Mouse (Mus musculus) liver, postnatal 0 days (tissue): Measurements from ENCODE around the gene 3110082J24Rik. TPM values are rescaled to one million over a fixed set of nuclear protein-coding genes. Genes with fewer than 3 reads are reported as not detected.

ENCODE experiments used
- ATAC-seq: fragments of 200-750 bp; cut with Nextera tagmentation; 2 replicates; pipeline ENCODE4 v1.8.0; 2017; ENCODE audit warnings: mild to moderate bottlenecking, moderate library complexity
- DNase-seq: peaks from one replicate; pipeline ENCODE4 v3.0.0-alpha.2; 2016
- H3K27ac ChIP-seq: fragments of 300-500 bp; sonication (generic); 2 replicates; pipeline ENCODE4 v1.5.1; 2014; ENCODE audit warnings: antibody characterized with exemption, moderate library complexity, mild to moderate bottlenecking, low read depth
- H3K27me3 ChIP-seq: fragments of 300-500 bp; sonication (generic); 2 replicates; pipeline ENCODE4 v1.6.1; 2014; ENCODE audit warnings: low read length, control low read depth, mixed read lengths; ENCODE audit not compliant: insufficient read depth
- H3K36me3 ChIP-seq: fragments of 300-500 bp; sonication (generic); replicated peaks from 2 replicates; pipeline ENCODE4 v1.6.1; 2014; ENCODE audit warnings: mild to moderate bottlenecking, control low read depth, low read length, moderate library complexity, mixed read lengths; ENCODE audit not compliant: insufficient read depth
- H3K4me1 ChIP-seq: fragments of 300-500 bp; sonication (generic); 2 replicates; pipeline ENCODE4 v1.6.1; 2014; ENCODE audit warnings: antibody characterized with exemption, mild to moderate bottlenecking, control low read depth; ENCODE audit not compliant: insufficient read depth
- H3K4me2 ChIP-seq: fragments of 300-500 bp; sonication (generic); 2 replicates; pipeline ENCODE4 v1.6.1; 2014; ENCODE audit warnings: low read depth, mild to moderate bottlenecking, low read length, moderate library complexity, mixed read lengths
- H3K4me3 ChIP-seq: fragments of 300-500 bp; sonication (generic); 2 replicates; pipeline ENCODE4 v1.5.1; 2014; ENCODE audit warnings: low read depth, low read length
- H3K9ac ChIP-seq: fragments of 300-500 bp; sonication (generic); replicated peaks from 2 replicates; pipeline ENCODE4 v1.6.1; 2014; ENCODE audit warnings: mild to moderate bottlenecking, moderate library complexity
- H3K9me3 ChIP-seq: fragments of 300-500 bp; sonication (generic); 2 replicates; pipeline ENCODE4 v1.6.1; 2016; ENCODE audit warnings: mild to moderate bottlenecking, control low read depth, low read length, mixed read lengths
- CTCF ChIP-seq: sonication (generic); IDR thresholded peaks from 2 replicates; pipeline ENCODE4 v1.5.1; 2016; ENCODE audit warnings: antibody characterized with exemption, low read depth
- EP300 ChIP-seq: IDR thresholded peaks from 2 replicates; pipeline ENCODE4 v1.6.1; 2016; ENCODE audit warnings: antibody characterized with exemption, low read depth, mild to moderate bottlenecking
- WGBS: fragments of 180-500 bp; shearing (Covaris S2); extraction: QIAGEN DNeasy Blood & Tissue Kit; methylation state at CpG from one replicate; pipeline ENCODE4 v1.1.7; 2014; ENCODE audit not compliant: insufficient replicate concordance; 5-methylcytosine and 5-hydroxymethylcytosine counted together
- polyA plus RNA-seq: library from polyadenylated mRNA; unstranded; fragments of >200 nt; fragmentation: Nextera tagmentation; extraction: Ambion mirVana; gene quantifications from 2 replicates; pipeline ENCODE4 v1.2.1, GENCODE M21; 2015

Gene 3110082J24Rik
- polyA plus RNA-seq, 1 experiment from 2014 or later: not detected

- Histone ChIP-seq H3K9me3 (no peaks in the 10 kb centered on the region), H3K4me1 (no peaks in the 10 kb centered on the region), H3K27me3 (no peaks in the 10 kb centered on the region), H3K9ac (no peak overlapping the region), H3K4me2 (no peak overlapping the region), H3K4me3 (no peak overlapping the region), H3K27ac (no peak overlapping the region), H3K36me3 (peaks cover 80% of the 10 kb centered on the region)
- WGBS: 75% methylated on average over 2 of the region's 2 CpGs
- DNase-seq: no peak
- no peak for ATAC-seq
- no peak for TF ChIP-seq CTCF
- no peak for TF ChIP-seq EP300
These were observed 26.3 kb upstream of the 3110082J24Rik start for GRCm38 (mm10) chr5:30132173-30132572.

- ATAC-seq (no peak), DNase-seq (no peak)
- Histone ChIP-seq H3K27me3 (no peaks in the 10 kb centered on the region), H3K27ac (no peak overlapping the region), H3K9me3 (no peaks in the 10 kb centered on the region), H3K4me1 (no peaks in the 10 kb centered on the region), H3K4me2 (no peak overlapping the region), H3K36me3 (peaks cover 84% of the 10 kb centered on the region), H3K9ac (no peak overlapping the region), H3K4me3 (no peak overlapping the region)
- TF ChIP-seq EP300 (no peak), CTCF (no peak)
- WGBS: 82% methylated on average over 4 of the region's 4 CpGs
These were observed 25.4 kb upstream of the 3110082J24Rik start for GRCm38 (mm10) chr5:30131246-30131645.

DNA sequence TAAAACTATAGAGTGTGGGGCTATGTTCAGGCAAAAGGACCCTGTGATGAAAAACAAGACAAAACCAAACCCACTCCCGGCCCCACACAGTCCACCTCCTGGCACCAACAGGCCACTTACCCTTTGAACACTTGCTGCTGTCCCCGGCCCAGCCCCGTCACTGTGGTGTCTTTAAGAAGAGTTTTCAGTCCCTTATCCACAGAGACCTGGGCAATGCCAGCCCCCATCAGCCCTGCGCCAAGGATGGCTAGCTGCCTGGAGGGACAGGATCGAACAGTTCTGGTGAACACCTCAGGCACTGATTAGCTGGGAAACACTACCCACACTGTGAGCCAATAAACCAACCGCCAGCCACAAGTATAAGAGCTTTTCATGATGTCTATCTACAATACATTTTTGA is 22.8 kb upstream of the 3110082J24Rik start:
- no peaks in the 10 kb centered on the region for H3K9me3 ChIP-seq
- peaks cover 86% of the 10 kb centered on the region for H3K36me3 ChIP-seq
- no peak for TF ChIP-seq EP300
- TF ChIP-seq CTCF: no peak
- no peak overlapping the region for H3K9ac ChIP-seq
- DNase-seq (no peak), ATAC-seq (no peak)
- no peak overlapping the region for H3K4me2 ChIP-seq
- 91% methylated on average over 6 of the region's 6 CpGs for WGBS
- no peak overlapping the region for H3K27ac ChIP-seq
- H3K4me1 ChIP-seq: no peaks in the 10 kb centered on the region
- no peaks in the 10 kb centered on the region for H3K27me3 ChIP-seq
- no peak overlapping the region for H3K4me3 ChIP-seq

- no peaks in the 10 kb centered on the region for H3K4me1 ChIP-seq
- H3K27ac ChIP-seq: no peak overlapping the region
- no peak overlapping the region for H3K9ac ChIP-seq
- 87% methylated on average over 13 of the region's 13 CpGs for WGBS
- H3K27me3 ChIP-seq: no peaks in the 10 kb centered on the region
- peaks cover 87% of the 10 kb centered on the region for H3K36me3 ChIP-seq
- H3K9me3 ChIP-seq: no peaks in the 10 kb centered on the region
- H3K4me2 ChIP-seq: no peak overlapping the region
- TF ChIP-seq EP300 (no peak), CTCF (no peak)
- no peak overlapping the region for H3K4me3 ChIP-seq
- no peak for DNase-seq
- no peak for ATAC-seq
These were observed 22.2 kb upstream of the 3110082J24Rik start for GRCm38 (mm10) chr5:30127921-30128597.

DNA sequence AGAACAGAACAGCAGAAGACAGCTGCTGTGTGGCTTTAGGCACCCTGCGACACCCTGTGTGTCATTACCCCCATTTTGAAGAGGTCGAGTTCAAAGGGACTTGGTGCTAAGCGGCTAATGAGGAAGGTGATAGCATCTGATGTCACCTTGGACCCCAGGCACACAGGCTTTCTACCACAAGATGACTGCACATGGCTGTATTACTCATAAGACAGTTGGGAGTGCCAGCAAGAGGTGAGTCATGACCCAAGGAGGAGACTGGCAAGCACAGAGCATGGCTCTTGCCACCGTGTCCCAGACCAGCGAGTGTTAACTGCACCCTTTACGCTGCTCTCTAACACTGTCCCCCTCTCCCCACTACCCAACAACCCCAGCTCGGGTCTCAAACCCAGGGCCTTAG is 20.9 kb upstream of the 3110082J24Rik start:
- no peaks in the 10 kb centered on the region for H3K9me3 ChIP-seq
- DNase-seq (no peak), ATAC-seq (no peak)
- peaks cover 88% of the 10 kb centered on the region for H3K36me3 ChIP-seq
- no peak overlapping the region for H3K4me3 ChIP-seq
- no peak overlapping the region for H3K27ac ChIP-seq
- WGBS: 86% methylated on average over 7 of the region's 7 CpGs
- H3K27me3 ChIP-seq: no peaks in the 10 kb centered on the region
- H3K4me1 ChIP-seq: no peaks in the 10 kb centered on the region
- TF ChIP-seq CTCF (no peak), EP300 (no peak)
- no peak overlapping the region for H3K9ac ChIP-seq
- H3K4me2 ChIP-seq: no peak overlapping the region

DNA sequence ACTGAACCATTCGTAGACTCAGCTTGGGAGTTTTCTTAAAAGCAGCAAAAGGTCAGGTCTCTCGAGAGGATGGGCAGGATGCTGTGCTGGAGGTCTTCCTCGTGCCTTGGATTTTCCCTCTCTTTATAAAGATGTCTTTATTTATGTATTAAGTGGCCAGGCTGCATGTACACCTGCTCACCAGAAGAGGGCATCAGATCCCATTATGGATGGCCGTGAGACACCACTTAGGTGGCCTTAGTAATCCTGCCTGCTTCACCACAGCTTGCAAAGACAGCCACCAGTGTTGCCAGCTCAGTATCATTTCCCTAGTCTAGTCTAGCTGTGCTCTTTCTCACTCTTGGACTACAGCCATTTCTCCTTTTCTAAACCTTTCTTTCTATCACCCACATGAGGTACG is 19.7 kb upstream of the 3110082J24Rik start:
- H3K9ac ChIP-seq: no peak overlapping the region
- no peak overlapping the region for H3K4me2 ChIP-seq
- TF ChIP-seq CTCF (peak; percentile 83), EP300 (no peak)
- no peaks in the 10 kb centered on the region for H3K9me3 ChIP-seq
- ATAC-seq (peak; percentile 50), DNase-seq (no peak)
- no peak overlapping the region for H3K4me3 ChIP-seq
- WGBS: 51% methylated on average over 5 of the region's 5 CpGs
- H3K36me3 ChIP-seq: peaks cover 91% of the 10 kb centered on the region
- no peaks in the 10 kb centered on the region for H3K27me3 ChIP-seq
- no peaks in the 10 kb centered on the region for H3K4me1 ChIP-seq
- H3K27ac ChIP-seq: no peak overlapping the region

DNA sequence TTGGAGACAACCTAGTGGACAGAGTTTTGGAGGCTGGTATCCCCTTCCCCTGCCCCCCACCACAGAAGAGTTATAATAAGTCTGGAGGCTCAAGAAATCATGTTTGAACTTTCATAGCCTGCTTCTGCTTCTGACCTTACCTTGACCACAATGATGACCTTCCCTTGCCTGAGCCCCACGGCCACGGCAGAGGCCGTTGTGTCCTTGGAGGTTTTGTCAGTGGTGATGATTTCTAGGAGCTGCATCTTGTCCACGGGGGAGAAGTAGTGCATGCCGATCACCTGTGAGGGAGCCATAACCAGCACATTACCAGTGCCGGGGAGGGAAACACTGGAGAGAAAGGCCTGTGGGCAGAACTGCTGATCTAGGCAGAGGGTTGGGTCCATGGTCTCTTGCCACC is 16.6 kb upstream of the 3110082J24Rik start:
- Histone ChIP-seq H3K4me1 (no peaks in the 10 kb centered on the region), H3K9ac (no peak overlapping the region), H3K4me3 (no peak overlapping the region), H3K9me3 (no peaks in the 10 kb centered on the region), H3K27ac (no peak overlapping the region), H3K36me3 (peaks cover 88% of the 10 kb centered on the region), H3K4me2 (no peak overlapping the region), H3K27me3 (no peaks in the 10 kb centered on the region)
- DNase-seq (no peak), ATAC-seq (no peak)
- TF ChIP-seq EP300 (no peak), CTCF (no peak)
- WGBS: 81% methylated on average over 6 of the region's 6 CpGs
